Mouse (Mus musculus) hematopoietic stem cell, adult 5-6 weeks (primary cell): Measurements from ENCODE around the gene Ak6. TPM values are rescaled to one million over a fixed set of nuclear protein-coding genes. Genes with fewer than 3 reads are reported as not detected.

ENCODE experiments used
- ATAC-seq, 2 experiments: fragments of 125-278 bp in 1 of 2; replicated peaks in 1 of 2; 2 replicates each; pipeline ENCODE4 v1.8.0; 2016 to 2017; ENCODE audit warnings: inconsistent platforms in 2 of 2, mild to moderate bottlenecking in 2 of 2, moderate number of reproducible peaks in 2 of 2, low read depth in 1 of 2, moderate TSS enrichment in 1 of 2; ENCODE audit not compliant: low FRiP score in 2 of 2, poor library complexity in 2 of 2, severe bottlenecking in 2 of 2, insufficient read depth in 1 of 2, low TSS enrichment in 1 of 2
- total RNA-seq: library from RNA; stranded (forward); fragments of 172-1452, 232-1000 nt; gene quantifications from 2 replicates; pipeline ENCODE4 v1.2.3, GENCODE M21; 2017

The Ak6 gene
- total RNA-seq, 1 experiment from 2014 or later, result 241 TPM

DNA sequence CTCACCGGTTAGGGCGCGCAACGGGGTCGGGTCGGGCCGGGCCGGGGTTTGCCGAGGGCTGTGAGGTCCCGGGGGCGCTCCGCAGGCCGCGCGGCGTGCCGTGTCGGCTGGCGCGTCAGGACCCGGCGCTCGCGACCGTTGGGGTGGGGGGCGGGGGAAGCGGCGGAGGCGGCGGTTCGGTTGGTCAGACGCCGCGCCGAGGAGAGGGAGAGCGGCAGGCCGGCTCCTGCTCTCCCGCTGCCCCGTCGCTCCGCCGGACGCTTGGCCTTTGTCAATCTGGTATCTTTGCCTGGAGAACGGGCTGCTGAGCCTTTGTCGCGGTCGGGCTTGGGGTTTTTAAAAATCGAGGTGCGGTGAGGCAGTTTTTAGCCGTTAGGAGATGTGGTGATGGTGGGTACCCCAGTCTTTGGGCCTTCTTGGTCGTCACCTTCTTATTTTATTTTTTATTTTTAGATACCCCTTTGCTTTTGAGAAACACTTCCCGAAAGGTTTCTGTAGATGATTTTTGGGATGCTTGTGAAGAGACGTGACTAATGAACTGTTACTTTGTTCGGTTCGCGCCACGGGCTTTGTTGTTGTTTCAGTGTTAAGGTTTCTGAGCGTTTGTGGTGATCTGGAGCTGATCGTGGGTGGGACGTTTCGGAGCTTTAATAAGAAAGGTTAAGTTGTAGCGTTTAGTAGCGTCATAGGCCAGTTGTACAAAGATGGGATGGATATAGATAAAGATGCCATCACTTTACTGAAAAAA is 834 bp downstream of the Ak6 start, which contains the start of gene Taf9:
Taf9 (plus strand) TSS at position 141 of the 748 bp plus-strand sequence.
- 0 out of 4 replicates have a peak, but pooled peaks of 1 of the 2 experiments have one; percentile 5 for ATAC-seq

DNA sequence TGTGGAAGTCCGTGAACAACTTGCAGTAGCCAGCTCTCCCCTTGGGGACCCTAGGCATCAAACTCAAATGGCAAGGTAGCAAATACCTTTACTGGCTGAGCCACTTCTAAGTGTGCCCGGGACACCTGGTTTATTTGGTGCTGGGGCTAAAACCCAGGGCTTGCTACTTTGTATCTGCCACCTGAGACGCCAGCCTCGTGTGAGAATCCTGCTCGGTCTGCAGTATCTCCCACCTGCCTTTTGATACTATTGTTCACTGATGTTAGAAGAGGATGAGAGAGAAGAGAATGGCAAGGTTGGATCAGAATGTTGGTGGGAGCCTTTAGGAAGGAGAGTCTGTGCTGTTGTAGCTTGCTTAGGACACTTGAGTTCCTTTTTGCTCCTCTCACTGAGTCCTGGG is 7.3 kb downstream of the Ak6 start:
- ATAC-seq, result no peak

DNA sequence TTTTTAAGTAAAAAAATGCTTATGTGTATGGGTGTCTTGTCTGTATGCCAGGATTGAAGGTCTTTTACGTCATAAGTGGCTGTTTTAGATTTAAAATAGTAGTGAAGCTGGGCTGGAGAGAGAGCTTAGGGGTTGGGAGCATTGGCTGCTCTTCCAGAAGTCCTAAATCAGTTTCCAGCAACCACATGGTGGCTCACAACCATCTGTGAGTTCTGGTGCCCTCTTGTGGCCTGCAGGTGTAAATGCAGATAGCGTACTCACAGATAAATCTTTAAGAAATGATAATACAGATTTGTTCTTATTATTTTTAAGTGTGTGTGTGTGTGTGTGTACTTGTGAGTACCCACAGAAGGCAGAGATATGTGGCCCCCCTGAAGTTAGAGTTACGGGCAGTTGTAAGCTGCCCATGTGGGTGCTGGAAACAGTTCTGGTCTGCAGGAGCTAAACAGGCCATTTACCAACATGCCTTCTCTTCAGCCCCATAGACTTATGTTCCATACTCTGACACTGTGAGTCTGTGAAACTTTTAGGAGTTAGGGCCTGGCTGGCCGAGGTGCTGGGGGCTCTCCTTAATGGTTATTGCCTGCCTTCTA is 9.2 kb downstream of the Ak6 start:
- peak; percentile 22 to 53; a peak in 2 of 4 replicates for ATAC-seq

- peak; percentile 46 to 61 for ATAC-seq
These were observed 18.7 kb downstream of the Ak6 start, which contains the start of gene Ccdc125 for GRCm38 (mm10) chr13:100669291-100670022. Gene Ccdc125, plus strand, starts transcription at chr13:100669717.

- ATAC-seq, result peak in 1 of 2 experiments; percentile 24; a peak in 2 of 4 replicates
These were observed 19.5 kb downstream of the Ak6 start for GRCm38 (mm10) chr13:100670181-100670741.

DNA sequence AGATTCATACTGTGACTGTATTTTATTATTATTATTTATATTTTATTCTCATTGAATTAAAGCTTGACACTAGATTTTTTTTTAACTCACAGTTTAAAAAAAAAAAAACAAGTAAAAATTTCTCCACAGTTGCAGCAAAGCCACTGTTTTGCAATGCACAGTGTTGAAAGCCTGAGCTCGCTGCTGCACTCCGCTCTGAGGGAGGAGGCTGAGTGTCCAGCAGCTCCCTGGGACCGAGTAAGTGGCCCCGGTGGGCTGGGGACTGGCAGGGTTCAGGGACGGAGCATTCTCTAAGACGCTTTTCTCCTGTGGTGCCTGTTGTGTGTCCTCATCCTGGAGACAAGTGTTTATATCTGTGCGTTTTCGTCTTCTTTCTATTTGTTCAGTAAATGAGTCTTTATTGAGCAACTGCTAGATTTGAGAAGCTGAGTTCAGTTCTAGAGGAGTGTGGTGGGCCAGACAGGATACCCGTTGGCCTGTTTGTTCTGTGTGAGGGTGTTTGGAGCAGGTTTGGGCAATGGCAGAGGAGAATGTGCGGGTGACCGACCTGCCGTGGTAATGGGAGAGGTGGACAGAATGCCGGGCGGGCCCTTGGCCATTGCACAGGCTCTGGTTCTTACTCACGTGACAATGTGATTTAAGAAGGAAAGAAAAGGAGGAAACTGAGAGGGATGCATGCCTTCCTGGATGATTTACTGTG is 25.3 kb downstream of the Ak6 start:
- ATAC-seq, result peak; percentile 32 to 77; a peak in 3 of 4 replicates

- no peak for ATAC-seq
These were observed 30.8 kb downstream of the Ak6 start for GRCm38 (mm10) chr13:100681615-100682014.

GRCm38 (mm10) chr13:100682837-100683236 is 32.1 kb downstream of the Ak6 start:
- ATAC-seq, result no peak

DNA sequence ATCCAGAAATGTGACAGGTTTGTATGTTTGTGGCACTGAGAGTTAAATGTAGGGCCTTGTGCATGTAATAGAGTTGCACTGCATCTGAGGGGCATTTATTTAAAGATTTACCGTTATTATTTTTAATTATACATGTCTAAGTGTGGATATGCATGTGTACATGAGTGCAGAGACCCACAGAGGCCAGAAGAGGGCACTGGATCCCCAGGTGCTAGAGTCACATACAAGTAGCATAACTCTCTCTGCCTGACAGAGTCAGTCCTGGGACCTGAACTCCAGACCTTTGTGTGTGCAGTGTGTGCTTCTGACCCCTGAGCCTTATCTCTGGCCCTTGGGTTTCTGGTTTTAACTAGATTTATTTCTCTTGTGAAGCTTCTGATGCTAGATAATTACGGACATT is 33.6 kb downstream of the Ak6 start:
- no peak for ATAC-seq

- no peak for ATAC-seq
These were observed 36.7 kb downstream of the Ak6 start for GRCm38 (mm10) chr13:100687513-100687912.

DNA sequence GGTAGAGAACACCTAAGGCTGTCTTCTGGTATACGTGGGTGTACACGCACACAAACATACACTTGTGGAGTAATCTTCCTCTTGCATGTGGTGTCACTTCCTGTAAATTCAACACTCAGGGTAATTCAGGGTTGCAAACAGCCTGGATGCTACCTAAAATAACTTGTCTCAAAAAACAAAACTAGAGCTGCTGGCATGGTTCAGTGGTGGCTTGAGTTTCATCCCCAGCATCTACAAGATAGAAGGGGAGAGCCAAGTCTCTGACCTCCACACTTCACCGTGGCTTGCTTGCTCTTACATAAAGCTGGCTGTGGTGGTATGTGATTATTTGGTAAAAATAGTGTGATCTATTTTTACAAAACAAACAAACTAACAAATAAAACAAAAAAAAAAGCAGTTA is 46.8 kb downstream of the Ak6 start:
- ATAC-seq, result no peak

DNA sequence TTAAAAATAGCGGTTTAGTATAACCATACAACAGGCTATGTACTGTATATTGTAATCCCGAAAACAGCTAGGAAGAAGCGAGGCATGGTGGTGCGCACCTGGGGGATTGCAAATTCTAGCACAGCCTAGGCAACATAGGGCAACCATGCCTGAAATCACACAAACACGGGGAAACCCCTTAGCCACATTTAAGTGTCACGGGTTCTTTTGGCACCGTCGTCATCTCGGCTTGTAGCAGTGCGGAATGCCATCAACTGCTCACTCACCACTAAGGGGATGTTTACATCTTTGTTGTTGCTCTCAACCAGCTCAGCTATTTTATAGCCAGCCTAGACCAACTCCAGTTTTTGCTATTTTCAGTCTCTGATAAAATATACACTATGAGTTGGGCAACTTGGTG is 48.1 kb downstream of the Ak6 start:
- ATAC-seq, result no peak

- no peak for ATAC-seq
These were observed 52.7 kb downstream of the Ak6 start for GRCm38 (mm10) chr13:100703468-100703867.

- ATAC-seq, result no peak
These were observed 55.4 kb downstream of the Ak6 start for GRCm38 (mm10) chr13:100706206-100706605.

DNA sequence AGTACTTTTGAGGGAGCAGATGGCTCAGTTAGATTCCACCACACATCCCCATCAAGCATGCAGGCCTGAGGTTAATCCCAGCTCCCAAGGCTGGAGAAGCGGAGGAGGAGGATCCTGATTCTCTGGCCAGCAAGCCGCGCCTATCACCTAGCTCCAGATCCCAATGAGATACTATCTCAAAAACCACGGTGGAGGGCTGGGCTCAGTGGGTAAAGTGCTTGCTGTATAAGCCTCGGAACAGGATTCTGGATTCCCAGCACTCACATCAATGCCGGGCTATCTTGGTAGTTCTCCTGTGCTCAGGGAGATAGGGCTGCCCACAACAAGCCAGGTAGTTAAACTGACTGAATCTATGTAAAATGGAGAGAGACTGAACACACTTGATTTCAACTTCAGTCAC is 64.7 kb downstream of the Ak6 start:
- no peak for ATAC-seq
